Mouse (Mus musculus) forebrain, embryonic 14.5 days (tissue): ENCODE measurements around the gene Fam181a. TPM values are rescaled to one million over a fixed set of nuclear protein-coding genes. Genes with fewer than 3 reads are reported as not detected.

Source experiments
- ATAC-seq: fragments of 200-750 bp; cut with Nextera tagmentation; 2 replicates; pipeline ENCODE4 v1.8.0; 2017; ENCODE audit warnings: mild to moderate bottlenecking, moderate library complexity
- DNase-seq: peaks from one replicate; pipeline ENCODE4 v3.0.0-alpha.2; 2015; ENCODE audit warnings: low spot score
- H3K27ac ChIP-seq: fragments of 300-500 bp; sonication (generic); 2 replicates; pipeline ENCODE4 v1.5.1; 2014; ENCODE audit warnings: low read depth, mild to moderate bottlenecking, control low read depth, low read length, moderate library complexity
- H3K27me3 ChIP-seq: fragments of 300-500 bp; sonication (generic); replicated peaks from 2 replicates; pipeline ENCODE4 v1.6.1; 2014; ENCODE audit warnings: low read length, control low read depth, mixed read lengths; ENCODE audit not compliant: control insufficient read depth, insufficient read depth
- H3K36me3 ChIP-seq: fragments of 300-500 bp; sonication (generic); 2 replicates; pipeline ENCODE4 v1.6.1; 2014; ENCODE audit warnings: low read length, control low read depth; ENCODE audit not compliant: control insufficient read depth, insufficient read depth
- H3K4me1 ChIP-seq: fragments of 300-500 bp; sonication (generic); 2 replicates; pipeline ENCODE4 v1.6.1; 2014; ENCODE audit warnings: antibody characterized with exemption, low read length, control low read depth; ENCODE audit not compliant: control insufficient read depth, insufficient read depth
- H3K4me2 ChIP-seq: fragments of 300-500 bp; sonication (generic); 2 replicates; pipeline ENCODE4 v1.6.1; 2014; ENCODE audit warnings: mild to moderate bottlenecking, control low read depth, low read length
- H3K4me3 ChIP-seq: fragments of 300-500 bp; sonication (generic); 2 replicates; pipeline ENCODE4 v1.5.1; 2014; ENCODE audit warnings: low read depth, low read length, control low read depth
- H3K9ac ChIP-seq: fragments of 300-500 bp; sonication (generic); 2 replicates; pipeline ENCODE4 v1.6.1; 2014; ENCODE audit warnings: mild to moderate bottlenecking, low read length, control low read depth, moderate library complexity
- H3K9me3 ChIP-seq: fragments of 300-500 bp; sonication (generic); replicated peaks from 2 replicates; pipeline ENCODE4 v1.6.1; 2016; ENCODE audit warnings: low read length, control low read depth, mixed read lengths; ENCODE audit not compliant: control insufficient read depth
- WGBS: fragments of 180-500 bp; shearing (Covaris S2); extraction: QIAGEN DNeasy Blood & Tissue Kit; methylation state at CpG from one replicate; pipeline ENCODE4 v1.1.7; 2014; 5-methylcytosine and 5-hydroxymethylcytosine counted together
- polyA plus RNA-seq: library from polyadenylated mRNA; unstranded; fragments of >200 nt; fragmentation: Nextera tagmentation; extraction: Ambion mirVana; gene quantifications from 2 replicates; pipeline ENCODE4 v1.2.1, GENCODE M21; 2014

Fam181a gene
- polyA plus RNA-seq, 1 experiment from 2014 or later: 5.5 TPM

DNA sequence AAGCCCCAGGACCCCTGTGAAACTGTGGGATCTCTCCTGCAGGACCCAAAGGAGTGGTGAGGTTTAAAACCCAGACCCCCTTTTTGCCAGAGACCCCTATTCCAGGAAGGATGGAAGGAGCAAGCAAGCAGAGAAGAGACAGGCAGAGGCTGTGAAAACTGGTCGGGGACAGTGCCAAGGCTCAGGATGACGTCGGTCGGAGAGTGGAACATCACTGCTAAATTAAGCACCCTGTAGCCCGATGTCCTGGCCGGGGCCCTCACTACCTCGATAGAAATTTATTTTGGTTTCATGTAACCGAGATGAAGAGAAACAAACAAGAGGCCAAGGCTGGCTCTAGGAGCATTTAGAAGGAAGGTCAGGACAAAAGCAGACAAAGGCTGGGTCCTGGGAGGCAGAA is 47.4 kb downstream of the Fam181a start:
- WGBS: 82% methylated on average over 8 of the region's 8 CpGs
- Histone ChIP-seq H3K9me3 (no peaks in the 10 kb centered on the region), H3K4me1 (no peaks in the 10 kb centered on the region), H3K27ac (no peak overlapping the region), H3K4me3 (no peak overlapping the region), H3K4me2 (no peak overlapping the region), H3K9ac (no peak overlapping the region), H3K27me3 (no peaks in the 10 kb centered on the region), H3K36me3 (no peaks in the 10 kb centered on the region)
- DNase-seq (no peak), ATAC-seq (no peak)

DNA sequence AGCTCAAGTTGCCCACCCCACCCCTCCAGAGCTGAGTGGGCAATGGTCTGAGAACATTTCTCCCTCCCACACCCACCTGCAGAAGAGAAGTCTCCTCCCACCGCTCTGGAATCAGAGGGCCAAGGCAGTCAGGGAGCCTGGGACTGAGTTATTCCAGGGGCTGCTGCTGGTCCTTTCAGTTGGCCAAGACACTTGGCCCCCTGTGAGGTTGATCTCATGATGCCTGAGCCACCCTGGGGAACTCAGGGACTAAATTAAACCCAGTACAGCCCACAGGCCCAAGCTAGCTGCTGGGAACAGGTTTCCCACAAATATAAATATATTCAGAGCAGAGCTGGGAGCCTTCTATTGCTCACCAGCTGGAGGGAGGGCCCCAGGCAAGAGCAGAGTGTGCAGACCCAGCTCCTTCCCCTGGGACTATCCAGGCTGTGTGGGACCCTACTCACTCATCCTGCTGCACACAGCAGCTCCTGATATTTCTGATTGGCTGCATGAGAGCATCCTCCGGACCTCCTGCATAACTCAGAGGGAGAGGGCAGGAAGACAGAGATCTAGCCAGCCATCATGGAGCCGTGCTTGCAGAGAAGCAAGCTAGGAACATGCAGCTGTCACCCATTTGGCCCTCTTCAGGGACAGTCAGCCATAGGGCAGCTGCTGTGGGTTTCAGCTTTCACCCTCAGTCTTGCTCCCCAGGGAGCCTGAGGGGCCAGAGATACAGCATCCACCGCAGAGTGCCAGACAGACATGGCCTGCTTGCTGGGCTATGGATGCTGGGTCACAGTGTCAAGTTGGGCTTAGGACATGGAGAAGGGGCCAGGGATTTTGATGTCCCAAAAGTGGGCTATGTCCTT is 48.4 kb downstream of the Fam181a start:
- Histone ChIP-seq H3K4me3 (no peak overlapping the region), H3K27me3 (no peaks in the 10 kb centered on the region), H3K36me3 (no peaks in the 10 kb centered on the region), H3K4me1 (no peaks in the 10 kb centered on the region), H3K9ac (no peak overlapping the region), H3K4me2 (no peak overlapping the region), H3K27ac (no peak overlapping the region), H3K9me3 (no peaks in the 10 kb centered on the region)
- DNase-seq (no peak), ATAC-seq (no peak)
- WGBS: 67% methylated on average over 4 of the region's 4 CpGs

DNA sequence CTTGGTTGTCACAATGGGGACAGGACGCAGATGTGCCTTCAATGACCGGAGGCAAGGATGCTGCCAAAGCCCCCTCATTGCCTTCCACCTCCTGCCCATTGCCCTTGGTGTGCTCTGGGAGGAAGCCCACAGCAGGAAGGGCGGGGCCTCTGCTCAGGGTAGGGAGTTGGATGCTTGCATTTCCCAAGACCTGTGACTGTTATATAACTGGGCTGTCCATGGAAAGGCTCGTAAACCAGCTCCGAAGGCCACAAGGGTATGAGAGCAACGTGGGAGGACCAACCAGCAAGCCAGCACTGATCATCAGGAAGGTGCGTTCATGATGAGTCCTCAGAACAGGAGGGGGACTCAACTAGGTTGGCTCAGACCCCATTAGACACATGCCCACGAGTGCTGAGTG is 50.0 kb downstream of the Fam181a start:
- no peaks in the 10 kb centered on the region for H3K36me3 ChIP-seq
- WGBS: 86% methylated on average over 8 of the region's 8 CpGs
- DNase-seq: no peak
- H3K4me2 ChIP-seq: no peak overlapping the region
- no peak overlapping the region for H3K9ac ChIP-seq
- H3K4me3 ChIP-seq: no peak overlapping the region
- no peaks in the 10 kb centered on the region for H3K9me3 ChIP-seq
- H3K4me1 ChIP-seq: no peaks in the 10 kb centered on the region
- ATAC-seq: no peak
- no peaks in the 10 kb centered on the region for H3K27me3 ChIP-seq
- no peak overlapping the region for H3K27ac ChIP-seq

DNA sequence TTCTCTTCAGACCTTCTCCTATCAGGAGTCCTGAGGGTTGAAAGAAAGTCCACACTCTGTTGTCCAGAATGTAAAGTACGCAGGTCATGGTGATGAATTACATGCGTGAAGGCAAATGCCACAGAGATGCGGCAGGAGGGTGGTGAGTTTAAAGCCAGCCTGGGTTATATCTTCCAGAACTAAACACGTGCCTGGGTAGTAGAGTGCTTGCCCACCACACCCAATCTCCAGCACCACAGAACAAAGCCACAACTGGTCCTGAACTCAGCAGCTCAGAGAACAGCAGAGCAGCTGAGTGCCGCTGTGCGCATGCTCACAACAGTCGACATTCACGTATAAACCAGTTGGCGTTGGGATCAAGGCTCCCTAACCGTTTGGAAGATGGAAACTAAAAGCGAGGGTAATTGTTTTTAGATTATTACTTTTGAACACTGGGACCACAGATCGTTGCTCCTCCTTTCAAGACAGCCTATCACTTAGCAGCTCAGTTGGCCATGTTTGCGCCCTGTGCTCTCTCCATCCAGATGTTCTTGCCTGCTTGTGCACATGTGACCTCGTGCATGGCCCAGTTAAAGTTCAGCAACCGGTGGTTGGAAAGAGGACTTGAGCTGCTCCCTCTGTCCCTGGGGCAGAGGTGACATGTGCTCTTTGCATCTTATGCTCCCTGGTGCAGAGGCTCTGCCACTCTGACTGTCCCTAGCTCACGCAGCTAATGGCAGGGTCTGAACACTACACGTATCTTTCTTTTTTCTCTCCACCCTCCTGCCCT is 50.9 kb downstream of the Fam181a start:
- Histone ChIP-seq H3K4me1 (no peaks in the 10 kb centered on the region), H3K4me2 (no peak overlapping the region), H3K27me3 (no peaks in the 10 kb centered on the region), H3K9me3 (no peaks in the 10 kb centered on the region), H3K36me3 (no peaks in the 10 kb centered on the region), H3K9ac (no peak overlapping the region), H3K4me3 (no peak overlapping the region), H3K27ac (no peak overlapping the region)
- 87% methylated on average over 17 of the region's 17 CpGs for WGBS
- ATAC-seq (no peak), DNase-seq (no peak)

DNA sequence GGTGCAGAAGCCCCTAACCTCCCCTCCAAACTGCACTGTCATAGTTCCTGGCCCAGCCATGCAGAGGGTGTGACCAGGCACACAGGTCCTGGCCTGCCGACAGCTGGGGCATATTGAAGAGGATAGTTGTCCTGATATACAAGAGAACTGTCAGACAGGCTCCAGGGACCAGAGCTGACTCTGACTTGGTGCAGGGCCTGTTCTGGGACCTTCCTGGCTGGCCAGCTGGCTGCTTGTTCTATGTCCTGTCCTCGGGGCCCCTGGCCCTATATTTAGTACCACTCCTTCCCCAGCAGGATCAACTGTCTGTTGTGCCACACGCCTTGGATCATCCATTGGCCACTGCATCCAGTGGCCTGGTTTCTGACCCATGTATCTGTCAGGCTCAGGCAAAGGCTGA is 51.6 kb downstream of the Fam181a start:
- H3K27me3 ChIP-seq: no peaks in the 10 kb centered on the region
- H3K4me3 ChIP-seq: no peak overlapping the region
- no peaks in the 10 kb centered on the region for H3K36me3 ChIP-seq
- H3K27ac ChIP-seq: no peak overlapping the region
- 83% methylated on average over 3 of the region's 3 CpGs for WGBS
- DNase-seq: no peak
- H3K4me2 ChIP-seq: no peak overlapping the region
- no peak for ATAC-seq
- H3K9me3 ChIP-seq: no peaks in the 10 kb centered on the region
- no peak overlapping the region for H3K9ac ChIP-seq
- no peaks in the 10 kb centered on the region for H3K4me1 ChIP-seq

Other genes with a start within 250 kb of the Fam181a start
- 0.33 TPM in 1 of 2 replicates, not detected in the other for gene Prima1, start 68.8 kb upstream of the Fam181a start, polyA plus RNA-seq
- 0.69 and 1.0 TPM in 2 replicates for gene Asb2, start 45.0 kb downstream of the Fam181a start, polyA plus RNA-seq
- 20.8 and 23.4 TPM in 2 replicates for gene Otub2, start 77.7 kb downstream of the Fam181a start, polyA plus RNA-seq
- gene 9330161L09Rik, start 96.8 kb downstream of the Fam181a start, polyA plus RNA-seq: 1.2 and 1.3 TPM in 2 replicates
- 103 and 110 TPM in 2 replicates for gene Ddx24, start 114.9 kb downstream of the Fam181a start, polyA plus RNA-seq
- gene Ifi27, start 123.2 kb downstream of the Fam181a start, polyA plus RNA-seq: 7.1 and 9.4 TPM in 2 replicates
- gene Ifi27l2a, start 132.7 kb downstream of the Fam181a start, polyA plus RNA-seq: 3.3 and 4.9 TPM in 2 replicates
- gene Ifi27l2b, start 146.2 kb downstream of the Fam181a start, polyA plus RNA-seq: not detected in 2 replicates
- 2.2 TPM in 2 replicates for gene Ppp4r4, start 221.3 kb downstream of the Fam181a start, polyA plus RNA-seq